Mouse (Mus musculus) thymus, postnatal 0 days (tissue): Measurements from ENCODE around the gene Gm17304. TPM values are rescaled to one million over a fixed set of nuclear protein-coding genes. Genes with fewer than 3 reads are reported as not detected.

Experiments used
- DNase-seq: peaks from one replicate; pipeline ENCODE4 v3.0.0-alpha.2; 2015; ENCODE audit warnings: low spot score
- polyA plus RNA-seq: library from polyadenylated mRNA; unstranded; fragments of >200 nt; fragmentation: Nextera tagmentation; extraction: Ambion mirVana; gene quantifications from 2 replicates; pipeline ENCODE4 v1.2.1, GENCODE M21; 2015

Gene Gm17304
- polyA plus RNA-seq, 1 experiment from 2014 or later = not detected

- no peak for DNase-seq
Observed at GRCm38 (mm10) chr5:106622193-106622592, 13.3 kb downstream of the Gm17304 start.

GRCm38 (mm10) chr5:106623337-106623736 lies 14.4 kb downstream of the Gm17304 start:
- DNase-seq = no peak

GRCm38 (mm10) chr5:106628369-106629149 lies 19.7 kb downstream of the Gm17304 start:
- DNase-seq = no peak

GRCm38 (mm10) chr5:106636423-106636946 lies 27.6 kb downstream of the Gm17304 start:
- no peak for DNase-seq

GRCm38 (mm10) chr5:106639627-106640026 lies 30.7 kb downstream of the Gm17304 start:
- no peak for DNase-seq

GRCm38 (mm10) chr5:106640235-106640809 lies 31.4 kb downstream of the Gm17304 start:
- no peak for DNase-seq

GRCm38 (mm10) chr5:106641876-106642275 lies 33.0 kb downstream of the Gm17304 start:
- no peak for DNase-seq

- DNase-seq = no peak
Observed at GRCm38 (mm10) chr5:106643434-106643833, 34.5 kb downstream of the Gm17304 start.

- DNase-seq = no peak
Observed at GRCm38 (mm10) chr5:106649441-106649840, 40.5 kb downstream of the Gm17304 start.

- DNase-seq = no peak
Observed at GRCm38 (mm10) chr5:106649995-106650394, 41.1 kb downstream of the Gm17304 start.

- no peak for DNase-seq
Observed at GRCm38 (mm10) chr5:106652220-106652753, 43.4 kb downstream of the Gm17304 start.

GRCm38 (mm10) chr5:106652790-106653328 lies 44.0 kb downstream of the Gm17304 start:
- DNase-seq = no peak

Other genes starting within 250 kb of the Gm17304 start
- gene Barhl2, start 150.9 kb upstream of the Gm17304 start, polyA plus RNA-seq = not detected in 2 replicates
- 77.0 and 84.4 TPM in 2 replicates for gene Zfp644, start 88.2 kb downstream of the Gm17304 start, polyA plus RNA-seq